Mouse (Mus musculus) lung, embryonic 16.5 days (tissue): Measurements from ENCODE around the gene Eif2b3. TPM values are rescaled to one million over a fixed set of nuclear protein-coding genes. Genes with fewer than 3 reads are reported as not detected.
A peak's percentile ranks its signal among the peaks of the same experiment; 100 is the strongest.

Source experiments
- ATAC-seq: fragments of 200-750 bp; cut with Nextera tagmentation; 2 replicates; pipeline ENCODE4 v1.8.0; 2017; ENCODE audit warnings: low read depth, mild to moderate bottlenecking, moderate library complexity
- H3K27ac ChIP-seq: fragments of 300-500 bp; sonication (generic); 2 replicates; pipeline ENCODE4 v1.5.1; 2014; ENCODE audit warnings: mild to moderate bottlenecking, control low read depth, low read length
- H3K27me3 ChIP-seq: fragments of 300-500 bp; sonication (generic); 2 replicates; pipeline ENCODE4 v1.6.1; 2014; ENCODE audit warnings: low read depth, low read length, mixed read lengths; ENCODE audit not compliant: control insufficient read depth, insufficient read depth
- H3K36me3 ChIP-seq: fragments of 300-500 bp; sonication (generic); 2 replicates; pipeline ENCODE4 v1.6.1; 2014; ENCODE audit warnings: low read length; ENCODE audit not compliant: control insufficient read depth, insufficient read depth
- H3K4me1 ChIP-seq: fragments of 300-500 bp; sonication (generic); replicated peaks from 2 replicates; pipeline ENCODE4 v1.6.1; 2014; ENCODE audit warnings: low read length, mixed read lengths; ENCODE audit not compliant: control insufficient read depth, insufficient read depth
- H3K4me2 ChIP-seq: fragments of 300-500 bp; sonication (generic); 2 replicates; pipeline ENCODE4 v1.6.1; 2014; ENCODE audit warnings: low read depth, low read length, control low read depth
- H3K4me3 ChIP-seq: fragments of 300-500 bp; sonication (generic); 2 replicates; pipeline ENCODE4 v1.5.1; 2014; ENCODE audit warnings: mild to moderate bottlenecking, low read length, control low read depth
- H3K9ac ChIP-seq: fragments of 300-500 bp; sonication (generic); 2 replicates; pipeline ENCODE4 v1.6.1; 2014; ENCODE audit warnings: low read length, control low read depth
- H3K9me3 ChIP-seq: fragments of 300-500 bp; sonication (generic); 2 replicates; pipeline ENCODE4 v1.6.1; 2016; ENCODE audit warnings: low read length; ENCODE audit not compliant: control insufficient read depth
- WGBS: fragments of 180-500 bp; shearing (Covaris S2); extraction: QIAGEN DNeasy Blood & Tissue Kit; methylation state at CpG from one replicate; pipeline ENCODE4 v1.1.7; 2014; 5-methylcytosine and 5-hydroxymethylcytosine counted together
- polyA plus RNA-seq: library from polyadenylated mRNA; unstranded; fragments of >200 nt; fragmentation: Nextera tagmentation; extraction: Ambion mirVana; gene quantifications from 2 replicates; pipeline ENCODE4 v1.2.1, GENCODE M21; 2015

Eif2b3 gene
- polyA plus RNA-seq, 1 experiment from 2014 or later, result 29.7 TPM

- Histone ChIP-seq H3K4me3 (no peak overlapping the region), H3K4me2 (peak overlapping the region; percentile 98)
Measured at GRCm38 (mm10) chr4:117097969-117098763, 79.0 kb downstream of the Eif2b3 start.

GRCm38 (mm10) chr4:117098764-117099036, 79.5 kb downstream of the Eif2b3 start:
- H3K4me2 ChIP-seq, result no peak overlapping the region
- peaks cover 34% of the 10 kb centered on the region for H3K4me1 ChIP-seq
- 48% methylated on average over 2 of the region's 2 CpGs for WGBS
- no peaks in the 10 kb centered on the region; the same call in 1 of the 2 replicates for H3K36me3 ChIP-seq
- H3K4me3 ChIP-seq, result no peak overlapping the region
- H3K27me3 ChIP-seq, result no peaks in the 10 kb centered on the region
- peak overlapping the region; percentile 73 for H3K27ac ChIP-seq
- no peaks in the 10 kb centered on the region for H3K9me3 ChIP-seq
- no peak for ATAC-seq
- H3K9ac ChIP-seq, result peak overlapping the region; percentile 9; the same call in 1 of the 2 replicates

More at GRCm38 (mm10) chr4:117097969-117098763, 79.0 kb downstream of the Eif2b3 start:
- WGBS, result 48% methylated on average over 8 of the region's 8 CpGs
- H3K4me1 ChIP-seq, result peaks cover 34% of the 10 kb centered on the region
- ATAC-seq, result peak; percentile 81
- H3K9me3 ChIP-seq, result no peaks in the 10 kb centered on the region
- H3K36me3 ChIP-seq, result no peaks in the 10 kb centered on the region; the same call in 1 of the 2 replicates
- H3K9ac ChIP-seq, result peak overlapping the region; percentile 9; the same call in 1 of the 2 replicates
- H3K27ac ChIP-seq, result peak overlapping the region; percentile 73
- no peaks in the 10 kb centered on the region for H3K27me3 ChIP-seq

GRCm38 (mm10) chr4:117100036-117100435, 80.8 kb downstream of the Eif2b3 start:
- 81% methylated on average over 4 of the region's 4 CpGs for WGBS
- H3K9me3 ChIP-seq, result no peaks in the 10 kb centered on the region
- no peak overlapping the region for H3K4me3 ChIP-seq
- H3K27me3 ChIP-seq, result no peaks in the 10 kb centered on the region
- no peak for ATAC-seq
- no peaks in the 10 kb centered on the region; the same call in 1 of the 2 replicates for H3K36me3 ChIP-seq
- no peak overlapping the region for H3K9ac ChIP-seq
- peaks cover 36% of the 10 kb centered on the region for H3K4me1 ChIP-seq
- H3K4me2 ChIP-seq, result no peak overlapping the region
- H3K27ac ChIP-seq, result no peak overlapping the region

- Histone ChIP-seq H3K36me3 (no peaks in the 10 kb centered on the region; the same call in 1 of the 2 replicates), H3K4me3 (no peak overlapping the region), H3K4me1 (peaks cover 34% of the 10 kb centered on the region), H3K27ac (0 out of 2 replicates have a peak overlapping the region, but pooled peaks have one; percentile 4), H3K27me3 (no peaks in the 10 kb centered on the region), H3K9ac (no peak overlapping the region), H3K4me2 (no peak overlapping the region), H3K9me3 (no peaks in the 10 kb centered on the region)
- 46% methylated on average over 7 of the region's 7 CpGs for WGBS
- ATAC-seq, result no peak
Measured at GRCm38 (mm10) chr4:117101218-117101617, 82.0 kb downstream of the Eif2b3 start.

DNA sequence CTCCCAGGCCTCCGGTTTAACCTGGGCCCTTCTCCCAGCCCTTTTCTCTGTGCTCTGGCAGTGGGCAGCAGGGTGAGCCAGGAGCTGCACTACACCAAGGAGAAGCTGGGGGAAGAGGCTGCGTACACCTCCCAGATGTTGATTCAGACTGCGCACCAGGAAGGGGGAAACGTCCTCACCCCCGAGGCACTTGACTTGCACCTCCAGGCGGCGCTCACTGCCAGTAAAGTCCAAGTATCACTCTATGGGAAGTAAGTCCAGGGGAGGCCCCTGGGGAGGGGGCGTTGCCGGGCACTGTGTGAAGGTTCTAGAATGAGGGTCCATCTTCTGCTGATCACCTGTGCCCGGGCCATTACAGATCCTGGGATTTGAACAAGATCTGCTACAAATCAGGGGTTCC, 85.5 kb downstream of the Eif2b3 start:
- Histone ChIP-seq H3K27ac (no peak overlapping the region), H3K4me2 (no peak overlapping the region), H3K4me3 (no peak overlapping the region), H3K9ac (no peak overlapping the region), H3K27me3 (no peaks in the 10 kb centered on the region), H3K36me3 (peaks cover 5% of the 10 kb centered on the region; the same call in 1 of the 2 replicates), H3K9me3 (no peaks in the 10 kb centered on the region), H3K4me1 (peaks cover 11% of the 10 kb centered on the region; the same call in 1 of the 2 replicates)
- WGBS, result 64% methylated on average over 10 of the region's 10 CpGs
- no peak for ATAC-seq

- Histone ChIP-seq H3K4me2 (no peak overlapping the region), H3K9me3 (no peaks in the 10 kb centered on the region), H3K27me3 (no peaks in the 10 kb centered on the region), H3K36me3 (peaks cover 8% of the 10 kb centered on the region; the same call in 1 of the 2 replicates), H3K4me1 (peaks cover 11% of the 10 kb centered on the region; the same call in 1 of the 2 replicates), H3K4me3 (no peak overlapping the region), H3K27ac (no peak overlapping the region), H3K9ac (0 out of 2 replicates have a peak overlapping the region, but pooled peaks have one; percentile 28)
- no peak for ATAC-seq
- 39% methylated on average over 10 of the region's 10 CpGs for WGBS
Measured at GRCm38 (mm10) chr4:117105127-117105526, 85.9 kb downstream of the Eif2b3 start.

DNA sequence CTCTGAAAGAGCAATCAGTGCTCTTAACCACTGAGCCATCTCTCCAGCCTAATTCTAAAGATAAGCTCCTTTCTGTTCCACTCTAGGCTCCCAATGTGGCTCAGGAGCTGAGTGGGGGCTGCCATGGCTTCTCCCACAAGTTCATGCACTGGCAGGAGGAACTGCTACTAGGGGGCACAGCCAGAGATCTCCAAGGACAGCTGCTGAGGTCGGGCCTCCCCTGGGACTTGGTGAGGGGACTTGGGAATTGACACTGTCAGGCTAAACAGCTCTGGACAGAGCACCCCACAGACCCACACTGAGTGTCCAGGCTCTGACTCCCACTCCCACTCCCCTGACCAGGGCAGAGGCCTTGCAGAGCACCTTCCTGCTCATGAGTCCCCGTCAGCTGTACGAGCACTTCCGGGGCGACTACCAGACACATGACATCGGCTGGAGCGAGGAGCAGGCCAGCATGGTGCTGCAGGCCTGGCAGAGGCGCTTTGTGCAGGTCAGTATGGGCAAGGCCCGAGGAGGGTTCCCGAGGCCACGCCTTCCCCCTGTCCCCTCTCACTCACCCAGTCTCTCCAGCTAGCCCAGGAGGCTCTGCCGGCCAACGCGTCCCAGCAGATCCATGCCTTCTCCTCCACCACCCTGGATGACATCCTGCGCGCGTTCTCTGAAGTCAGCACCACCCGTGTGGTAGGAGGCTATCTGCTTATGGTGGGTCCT, 88.8 kb downstream of the Eif2b3 start:
- Histone ChIP-seq H3K4me3 (no peak overlapping the region), H3K9ac (no peak overlapping the region), H3K4me2 (no peak overlapping the region), H3K36me3 (peaks cover 10% of the 10 kb centered on the region; the same call in 1 of the 2 replicates), H3K27ac (no peak overlapping the region), H3K9me3 (no peaks in the 10 kb centered on the region), H3K4me1 (peaks cover 8% of the 10 kb centered on the region; the same call in 1 of the 2 replicates), H3K27me3 (no peaks in the 10 kb centered on the region)
- ATAC-seq, result no peak
- 88% methylated on average over 18 of the region's 18 CpGs for WGBS

DNA sequence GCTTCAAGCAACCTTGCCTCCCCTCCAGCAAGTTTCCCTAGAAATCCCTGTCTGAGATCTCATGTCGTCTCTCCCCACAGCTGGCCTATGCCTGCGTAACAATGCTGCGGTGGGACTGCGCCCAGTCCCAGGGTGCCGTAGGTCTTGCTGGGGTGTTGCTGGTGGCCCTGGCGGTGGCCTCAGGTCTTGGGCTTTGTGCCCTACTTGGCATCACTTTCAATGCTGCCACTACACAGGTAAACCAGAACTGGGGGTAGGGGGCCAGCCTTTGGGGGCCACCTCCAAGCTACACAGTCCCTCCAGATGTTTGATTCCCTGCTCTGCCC, 89.3 kb downstream of the Eif2b3 start:
- Histone ChIP-seq H3K36me3 (peaks cover 10% of the 10 kb centered on the region; the same call in 1 of the 2 replicates), H3K4me3 (no peak overlapping the region), H3K4me1 (peaks cover 8% of the 10 kb centered on the region; the same call in 1 of the 2 replicates), H3K27me3 (no peaks in the 10 kb centered on the region), H3K4me2 (no peak overlapping the region), H3K9ac (no peak overlapping the region), H3K9me3 (no peaks in the 10 kb centered on the region), H3K27ac (no peak overlapping the region)
- WGBS, result 89% methylated on average over 6 of the region's 6 CpGs
- no peak for ATAC-seq

- 90% methylated on average over 25 of the region's 25 CpGs for WGBS
- no peaks in the 10 kb centered on the region for H3K9me3 ChIP-seq
- no peak overlapping the region for H3K27ac ChIP-seq
- peaks cover 12% of the 10 kb centered on the region; the same call in 1 of the 2 replicates for H3K36me3 ChIP-seq
- peaks cover 7% of the 10 kb centered on the region; the same call in 1 of the 2 replicates for H3K4me1 ChIP-seq
- H3K4me2 ChIP-seq, result no peak overlapping the region
- H3K9ac ChIP-seq, result no peak overlapping the region
- H3K27me3 ChIP-seq, result no peaks in the 10 kb centered on the region
- H3K4me3 ChIP-seq, result no peak overlapping the region
- no peak for ATAC-seq
Measured at GRCm38 (mm10) chr4:117109330-117109729, 90.1 kb downstream of the Eif2b3 start.
